8 mouse cellular contexts compared by ENCODE assay signal in genomic region chr9:78775462-78775861, GRCm38 (mm10).
DNase-seq lines count a peak whose midpoint lies in the region; ATAC-seq and TF ChIP-seq lines count a peak whose summit lies in the region.

No protein-coding gene starts in this region.

- no peaks in the 10 kb centered on the region for H3K4me1 ChIP-seq in forebrain, embryonic 15.5 days
- H3K4me1 ChIP-seq in lung, embryonic 16.5 days (replicated peaks; ENCODE audit: control insufficient read depth, insufficient read depth, low read length), result no peaks in the 10 kb centered on the region
- no peaks in the 10 kb centered on the region; the same call in 1 of the 2 replicates for H3K4me1 ChIP-seq in stomach, postnatal 0 days (replicated peaks; ENCODE audit: control insufficient read depth, insufficient read depth)

- no peak overlapping the region for H3K9ac ChIP-seq in forebrain, embryonic 15.5 days (replicated peaks)
- no peak overlapping the region for H3K9ac ChIP-seq in lung, embryonic 16.5 days (ENCODE audit: low read length)
- H3K9ac ChIP-seq in stomach, postnatal 0 days (ENCODE audit: low read length), result no peak overlapping the region

- peak; percentile 82; the same call in 1 of the 2 replicates for TF ChIP-seq CTCF in brain, embryonic 14.5 days (IDR thresholded peaks at IDR 0.05; ENCODE audit: borderline replicate concordance, extremely low read depth, insufficient read depth, insufficient read length)
- peak; percentile 92 for TF ChIP-seq CTCF in stomach, postnatal 0 days (IDR thresholded peaks at IDR 0.05; ENCODE audit: low read depth)

- no peaks in the 10 kb centered on the region for H3K27me3 ChIP-seq in forebrain, embryonic 15.5 days
- H3K27me3 ChIP-seq in lung, embryonic 16.5 days (ENCODE audit: control insufficient read depth, insufficient read depth, low read depth, low read length), result no peaks in the 10 kb centered on the region
- H3K27me3 ChIP-seq in stomach, postnatal 0 days (ENCODE audit: control insufficient read depth, insufficient read depth, low read length), result no peaks in the 10 kb centered on the region

- 13% methylated on average over 5 of the region's 5 CpGs for WGBS in forebrain, embryonic 15.5 days
- 6% methylated on average over 5 of the region's 5 CpGs for WGBS in lung, embryonic 16.5 days
- 7% methylated on average over 5 of the region's 5 CpGs for WGBS in stomach, postnatal 0 days

- H3K4me3 ChIP-seq in forebrain, embryonic 15.5 days, result no peak overlapping the region
- no peak overlapping the region for H3K4me3 ChIP-seq in lung, embryonic 16.5 days (ENCODE audit: low read length)
- H3K4me3 ChIP-seq in stomach, postnatal 0 days (ENCODE audit: low read depth, low read length), result no peak overlapping the region

- TF ChIP-seq POLR2A in brain, embryonic 14.5 days (IDR thresholded peaks at IDR 0.05; ENCODE audit: borderline replicate concordance, extremely low read depth, insufficient read depth, insufficient read length, poor library complexity, severe bottlenecking), result no peak

- H3K27ac ChIP-seq in forebrain, embryonic 15.5 days (replicated peaks), result no peak overlapping the region
- no peak overlapping the region for H3K27ac ChIP-seq in lung, embryonic 16.5 days (ENCODE audit: low read length)
- no peak overlapping the region for H3K27ac ChIP-seq in stomach, postnatal 0 days (replicated peaks)

- no peaks in the 10 kb centered on the region for H3K36me3 ChIP-seq in forebrain, embryonic 15.5 days
- no peaks in the 10 kb centered on the region for H3K36me3 ChIP-seq in lung, embryonic 16.5 days (ENCODE audit: control insufficient read depth, insufficient read depth, low read length)
- no peaks in the 10 kb centered on the region for H3K36me3 ChIP-seq in stomach, postnatal 0 days (ENCODE audit: control insufficient read depth, insufficient read depth, low read length)

- no peak for TF ChIP-seq EP300 in stomach, postnatal 0 days (optimal IDR thresholded peaks at IDR 0.05)

- DNase-seq in adrenal gland, adult 2 months, result peak; percentile 21
- DNase-seq in adrenal gland, adult 8-10 months, result no peak
- DNase-seq in 3T3-L1 (ENCODE audit: low read depth, low spot score), result peak; percentile 68
- DNase-seq in brain, embryonic 14.5 days (ENCODE audit: low read depth), result peak; percentile 80
- DNase-seq in kidney, postnatal 4 days, result peak; percentile 69 to 71
- peak; percentile 38 for DNase-seq in stomach, postnatal 0 days (ENCODE audit: low spot score)

- ATAC-seq in forebrain, embryonic 15.5 days (replicated peaks), result peak; percentile 75
- 0 out of 2 replicates have a peak, but pooled peaks have one; percentile 51 for ATAC-seq in lung, embryonic 16.5 days (ENCODE audit: low read depth)
- ATAC-seq in stomach, postnatal 0 days (ENCODE audit: low FRiP score, low TSS enrichment), result no peak

- no peak overlapping the region for H3K4me2 ChIP-seq in forebrain, embryonic 15.5 days (replicated peaks)
- no peak overlapping the region for H3K4me2 ChIP-seq in lung, embryonic 16.5 days (ENCODE audit: low read depth, low read length)
- no peak overlapping the region for H3K4me2 ChIP-seq in stomach, postnatal 0 days (replicated peaks; ENCODE audit: low read depth)

- no peaks in the 10 kb centered on the region for H3K9me3 ChIP-seq in forebrain, embryonic 15.5 days
- no peaks in the 10 kb centered on the region for H3K9me3 ChIP-seq in lung, embryonic 16.5 days (ENCODE audit: control insufficient read depth, low read length)
- no peaks in the 10 kb centered on the region for H3K9me3 ChIP-seq in stomach, postnatal 0 days (ENCODE audit: control insufficient read depth, low read length)
